Mouse (Mus musculus): Measurements from ENCODE around the gene Nectin3. TPM values are rescaled to one million over a fixed set of nuclear protein-coding genes. Genes with fewer than 3 reads are reported as not detected.

The Nectin3 gene
- not detected in 2 replicates for total RNA-seq (2023)

DNA sequence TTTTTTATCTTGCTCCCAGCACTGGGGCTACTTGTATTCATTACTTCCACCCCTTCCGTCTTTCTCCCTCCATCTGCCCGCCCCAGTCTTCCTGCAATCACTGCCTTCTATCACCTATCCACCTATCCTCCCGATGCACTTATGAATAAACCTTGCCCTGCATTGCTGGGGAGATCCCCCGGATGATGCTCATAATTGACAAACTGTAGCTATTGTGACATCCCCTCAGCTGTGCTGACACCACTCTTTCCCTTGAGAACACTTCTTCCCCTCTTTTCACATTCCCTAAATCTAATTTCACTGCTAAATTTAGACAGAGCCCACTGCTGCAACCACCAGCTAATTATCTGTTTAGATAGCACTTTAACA lies at the start of gene Nectin3:
Gene Nectin3, minus strand, starts transcription at position 105 of the 369 bp plus-strand sequence.

Measured in neutrophil, adult 65 days (primary cell).